ENCODE assay signal across 27 mouse cellular contexts in the genomic region with DNA sequence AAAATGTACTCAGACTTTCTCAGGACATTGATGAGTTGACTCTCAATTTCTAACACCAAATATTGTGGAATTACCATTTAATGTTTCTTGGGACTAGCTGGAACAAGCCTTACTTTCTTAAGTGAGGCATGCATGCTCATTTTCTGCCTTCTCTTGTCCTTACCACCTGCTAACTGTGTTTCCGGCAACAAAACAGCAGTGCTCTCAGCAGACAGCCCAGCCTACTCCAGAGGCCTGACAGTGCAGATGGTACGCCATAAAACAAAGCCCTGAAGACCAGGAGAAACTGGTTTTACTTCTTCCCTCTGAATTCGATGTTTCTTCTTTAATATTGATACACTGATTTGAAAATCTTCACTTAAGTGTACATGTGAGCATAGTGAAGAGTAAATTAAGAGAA. TPM values are rescaled to one million over a fixed set of nuclear protein-coding genes. Genes with fewer than 3 reads are reported as not detected.
DNase-seq lines count a peak whose midpoint lies in the region; ATAC-seq and TF ChIP-seq lines count a peak whose summit lies in the region.
"Had no signal": no experiment of that assay in that cellular context is flagged by ENCODE, and none has a peak within 500 bp of the region (broad histone marks: within the 10 kb centered on the region; RNA-seq: fewer than 3 reads in every experiment).

No protein-coding gene starts in this region.

- TF ChIP-seq CTCF in hindbrain, postnatal 0 days (IDR thresholded peaks at IDR 0.05; ENCODE audit: low read depth): no peak

- ATAC-seq in forebrain, embryonic 13.5 days: peak; percentile 36; the same call in 1 of the 2 replicates
- no peak for ATAC-seq in forebrain, embryonic 12.5 days (ENCODE audit: low FRiP score)
- ATAC-seq in hindbrain, postnatal 0 days: no peak
- ATAC-seq in hindbrain, embryonic 16.5 days: no peak
- ATAC-seq: CD4-positive, CD25-positive, alpha-beta regulatory T cell, adult 4 months; intestine, embryonic 15.5 days had no signal

- H3K27me3 ChIP-seq in forebrain, embryonic 13.5 days: no peaks in the 10 kb centered on the region
- no peaks in the 10 kb centered on the region for H3K27me3 ChIP-seq in forebrain, embryonic 12.5 days
- H3K27me3 ChIP-seq in hindbrain, postnatal 0 days (ENCODE audit: insufficient read depth, low read length): no peaks in the 10 kb centered on the region
- H3K27me3 ChIP-seq in hindbrain, embryonic 16.5 days (replicated peaks; ENCODE audit: control insufficient read depth, insufficient read depth, low read length): no peaks in the 10 kb centered on the region
- H3K27me3 ChIP-seq: embryonic facial prominence, embryonic 15.5 days; intestine, embryonic 15.5 days had no signal

- 46% methylated on average over 3 of the region's 3 CpGs for WGBS in forebrain, embryonic 13.5 days
- 61% methylated on average over 3 of the region's 3 CpGs for WGBS in forebrain, embryonic 12.5 days
- 46% methylated on average over 3 of the region's 3 CpGs for WGBS in hindbrain, postnatal 0 days
- 38% methylated on average over 3 of the region's 3 CpGs for WGBS in hindbrain, embryonic 16.5 days

- H3K27ac ChIP-seq in forebrain, embryonic 13.5 days: no peak overlapping the region
- no peak overlapping the region for H3K27ac ChIP-seq in forebrain, embryonic 12.5 days
- no peak overlapping the region for H3K27ac ChIP-seq in hindbrain, postnatal 0 days
- no peak overlapping the region for H3K27ac ChIP-seq in hindbrain, embryonic 16.5 days (ENCODE audit: low read depth, low read length)
- H3K27ac ChIP-seq: embryonic facial prominence, embryonic 15.5 days; hindbrain, embryonic 14.5 days; intestine, embryonic 15.5 days had no signal

- no peaks in the 10 kb centered on the region for H3K9me3 ChIP-seq in forebrain, embryonic 13.5 days (replicated peaks)
- H3K9me3 ChIP-seq in forebrain, embryonic 12.5 days: no peaks in the 10 kb centered on the region
- H3K9me3 ChIP-seq in hindbrain, postnatal 0 days (ENCODE audit: low read length): no peaks in the 10 kb centered on the region
- no peaks in the 10 kb centered on the region for H3K9me3 ChIP-seq in hindbrain, embryonic 16.5 days (ENCODE audit: control insufficient read depth, low read length)
- H3K9me3 ChIP-seq: embryonic facial prominence, embryonic 15.5 days; intestine, embryonic 15.5 days had no signal

- no peaks in the 10 kb centered on the region for H3K36me3 ChIP-seq in forebrain, embryonic 13.5 days (ENCODE audit: poor library complexity, severe bottlenecking)
- H3K36me3 ChIP-seq in forebrain, embryonic 12.5 days (replicated peaks): no peaks in the 10 kb centered on the region
- H3K36me3 ChIP-seq in hindbrain, postnatal 0 days (ENCODE audit: insufficient read depth, low read length): no peaks in the 10 kb centered on the region
- H3K36me3 ChIP-seq in hindbrain, embryonic 16.5 days (ENCODE audit: control insufficient read depth, insufficient read depth, low read length): no peaks in the 10 kb centered on the region
- H3K36me3 ChIP-seq: embryonic facial prominence, embryonic 15.5 days; intestine, embryonic 15.5 days had no signal

- H3K4me2 ChIP-seq in forebrain, embryonic 13.5 days: no peak overlapping the region
- no peak overlapping the region for H3K4me2 ChIP-seq in forebrain, embryonic 12.5 days
- H3K4me2 ChIP-seq in hindbrain, postnatal 0 days (ENCODE audit: low read depth, low read length): no peak overlapping the region
- no peak overlapping the region for H3K4me2 ChIP-seq in hindbrain, embryonic 16.5 days (ENCODE audit: low read length)
- H3K4me2 ChIP-seq: embryonic facial prominence, embryonic 15.5 days; heart, embryonic 11.5 days; hindbrain, embryonic 14.5 days; intestine, embryonic 15.5 days had no signal

- peak; percentile 2 for DNase-seq in hindbrain, postnatal 0 days (ENCODE audit: low spot score)
- peak; percentile 5 for DNase-seq in mesoderm, embryonic 11.5 days (ENCODE audit: low read depth, low spot score)
- DNase-seq in left cerebral cortex, adult 9 months (ENCODE audit: low spot score in 2 of 2): no peak
- DNase-seq in cerebellum, adult 9-10 months: no peak
- DNase-seq: adrenal gland, adult 2 months; adrenal gland, postnatal 14 days; cerebellum, adult 11-12 months; cerebellum, adult 8-10 months; cerebellum, postnatal 14 days; gastrocnemius, postnatal 10 days; gastrocnemius, postnatal 36 days; kidney, adult 11 months; kidney, adult 8-10 months had no signal

- H3K4me1 ChIP-seq in forebrain, embryonic 13.5 days: no peaks in the 10 kb centered on the region; the same call in 1 of the 2 replicates
- H3K4me1 ChIP-seq in forebrain, embryonic 12.5 days: no peaks in the 10 kb centered on the region
- H3K4me1 ChIP-seq in hindbrain, postnatal 0 days (ENCODE audit: insufficient read depth, low read length): no peaks in the 10 kb centered on the region
- no peaks in the 10 kb centered on the region for H3K4me1 ChIP-seq in hindbrain, embryonic 16.5 days (ENCODE audit: control insufficient read depth, insufficient read depth, low read depth, low read length)
- H3K4me1 ChIP-seq: embryonic facial prominence, embryonic 15.5 days; intestine, embryonic 15.5 days had no signal

- no peak overlapping the region for H3K4me3 ChIP-seq in forebrain, embryonic 13.5 days
- no peak overlapping the region for H3K4me3 ChIP-seq in forebrain, embryonic 12.5 days (replicated peaks)
- no peak overlapping the region for H3K4me3 ChIP-seq in hindbrain, postnatal 0 days (ENCODE audit: low read length)
- H3K4me3 ChIP-seq in hindbrain, embryonic 16.5 days (ENCODE audit: low read length): no peak overlapping the region
- H3K4me3 ChIP-seq: embryonic facial prominence, embryonic 15.5 days; intestine, embryonic 15.5 days had no signal

- no peak overlapping the region for H3K9ac ChIP-seq in forebrain, embryonic 13.5 days
- H3K9ac ChIP-seq in forebrain, embryonic 12.5 days: no peak overlapping the region
- no peak overlapping the region for H3K9ac ChIP-seq in hindbrain, postnatal 0 days (replicated peaks; ENCODE audit: low read length)
- no peak overlapping the region for H3K9ac ChIP-seq in hindbrain, embryonic 16.5 days (ENCODE audit: low read depth, low read length)
- H3K9ac ChIP-seq: embryonic facial prominence, embryonic 15.5 days; hindbrain, embryonic 14.5 days; intestine, embryonic 15.5 days had no signal

RNA-seq across cellular contexts. Expression of a gene that starts 39.0 kb away (rescaled TPM):
- polyA plus RNA-seq in forebrain, embryonic 13.5 days (2015; fragmentation: Nextera tagmentation; extraction: Ambion mirVana): 117 and 136 TPM in 2 replicates
- 61.2 and 68.4 TPM in 2 replicates for polyA plus RNA-seq in forebrain, embryonic 12.5 days (2016; fragmentation: Nextera tagmentation; extraction: Ambion mirVana)
- 55.7 and 56.8 TPM in 2 replicates for total RNA-seq in hindbrain, postnatal 0 days (2014; rRNA removed)
- 67.7 and 68.0 TPM in 2 replicates for polyA plus RNA-seq in hindbrain, postnatal 0 days (2015; fragmentation: Nextera tagmentation; extraction: Ambion mirVana)
- 71.8 and 72.7 TPM in 2 replicates for polyA plus RNA-seq in hindbrain, embryonic 16.5 days (2015; fragmentation: Nextera tagmentation; extraction: Ambion mirVana)
- total RNA-seq: gastrocnemius, adult 18-20 months; gastrocnemius, postnatal 36 days; granulocyte monocyte progenitor cell, adult 5-6 weeks; heart, postnatal 25 days; hematopoietic stem cell, adult 5-6 weeks; MEL had no signal
- polyA plus RNA-seq: C2C12; CD4-positive, CD25-positive, alpha-beta regulatory T cell, adult 4 months had no signal

Comparison
In these comparisons a context has a peak if more than half of its experiments do, and no peak if none do; other contexts are left out.
1. DNase-seq: peak in hindbrain, postnatal 0 days (single experiment) and mesoderm, embryonic 11.5 days (single experiment); none in left cerebral cortex, adult 9 months (0 of 2) and cerebellum, adult 9-10 months (single experiment).